Mouse (Mus musculus): ENCODE measurements around the gene Cdc42ep2. TPM values are rescaled to one million over a fixed set of nuclear protein-coding genes. Genes with fewer than 3 reads are reported as not detected.

The Cdc42ep2 gene
- polyA plus RNA-seq, 1 experiment from 2014 or later = 13.5 TPM

Other genes with a start within 250 kb of the Cdc42ep2 start
- gene Map3k11, start 236.1 kb downstream of the Cdc42ep2 start, polyA plus RNA-seq (2015; fragmentation: Nextera tagmentation; extraction: Ambion mirVana) = 17.4 and 18.0 TPM in 2 replicates
- 23.0 TPM in 2 replicates for gene Pcnx3, start 235.9 kb downstream of the Cdc42ep2 start, polyA plus RNA-seq (2015; fragmentation: Nextera tagmentation; extraction: Ambion mirVana)
- gene Kcnk7, start 220.4 kb downstream of the Cdc42ep2 start, polyA plus RNA-seq (2015; fragmentation: Nextera tagmentation; extraction: Ambion mirVana) = not detected in 2 replicates
- gene Ehbp1l1, start 198.5 kb downstream of the Cdc42ep2 start, polyA plus RNA-seq (2015; fragmentation: Nextera tagmentation; extraction: Ambion mirVana) = 8.3 and 9.6 TPM in 2 replicates
- gene Fam89b, start 195.2 kb downstream of the Cdc42ep2 start, polyA plus RNA-seq (2015; fragmentation: Nextera tagmentation; extraction: Ambion mirVana) = 186 and 194 TPM in 2 replicates
- 16.0 and 17.0 TPM in 2 replicates for gene Ltbp3, start 183.9 kb downstream of the Cdc42ep2 start, polyA plus RNA-seq (2015; fragmentation: Nextera tagmentation; extraction: Ambion mirVana)
- gene Scyl1, start 153.4 kb downstream of the Cdc42ep2 start, polyA plus RNA-seq (2015; fragmentation: Nextera tagmentation; extraction: Ambion mirVana) = 66.7 and 69.8 TPM in 2 replicates
- 21.1 and 23.3 TPM in 2 replicates for gene Frmd8, start 49.5 kb downstream of the Cdc42ep2 start, polyA plus RNA-seq (2015; fragmentation: Nextera tagmentation; extraction: Ambion mirVana)
- 1.6 and 2.3 TPM in 2 replicates for gene Slc25a45, start 47.0 kb downstream of the Cdc42ep2 start, polyA plus RNA-seq (2015; fragmentation: Nextera tagmentation; extraction: Ambion mirVana)
- 11.1 and 11.4 TPM in 2 replicates for gene Tigd3, start 30.7 kb downstream of the Cdc42ep2 start, polyA plus RNA-seq (2015; fragmentation: Nextera tagmentation; extraction: Ambion mirVana)
- gene Dpf2, start 11.8 kb downstream of the Cdc42ep2 start, polyA plus RNA-seq (2015; fragmentation: Nextera tagmentation; extraction: Ambion mirVana) = 117 and 135 TPM in 2 replicates
- 20.8 and 24.8 TPM in 2 replicates for gene Pola2, start 39.4 kb upstream of the Cdc42ep2 start, polyA plus RNA-seq (2015; fragmentation: Nextera tagmentation; extraction: Ambion mirVana)
- not detected in 2 replicates for gene Slc22a20, start 61.3 kb upstream of the Cdc42ep2 start, polyA plus RNA-seq (2015; fragmentation: Nextera tagmentation; extraction: Ambion mirVana)
- 6.9 and 7.5 TPM in 2 replicates for gene Capn1, start 91.1 kb upstream of the Cdc42ep2 start, polyA plus RNA-seq (2015; fragmentation: Nextera tagmentation; extraction: Ambion mirVana)
- gene Syvn1, start 121.8 kb upstream of the Cdc42ep2 start, polyA plus RNA-seq (2015; fragmentation: Nextera tagmentation; extraction: Ambion mirVana) = 36.2 and 37.0 TPM in 2 replicates
- gene Mrpl49, start 133.0 kb upstream of the Cdc42ep2 start, polyA plus RNA-seq (2015; fragmentation: Nextera tagmentation; extraction: Ambion mirVana) = 65.5 and 68.2 TPM in 2 replicates
- gene Fau, start 133.0 kb upstream of the Cdc42ep2 start, polyA plus RNA-seq (2015; fragmentation: Nextera tagmentation; extraction: Ambion mirVana) = 578 and 624 TPM in 2 replicates
- 28.1 and 33.7 TPM in 2 replicates for gene Znhit2, start 136.4 kb upstream of the Cdc42ep2 start, polyA plus RNA-seq (2015; fragmentation: Nextera tagmentation; extraction: Ambion mirVana)
- gene Tm7sf2, start 143.6 kb upstream of the Cdc42ep2 start, polyA plus RNA-seq (2015; fragmentation: Nextera tagmentation; extraction: Ambion mirVana) = 48.4 and 49.6 TPM in 2 replicates
- 74.2 and 74.5 TPM in 2 replicates for gene Vps51, start 152.4 kb upstream of the Cdc42ep2 start, polyA plus RNA-seq (2015; fragmentation: Nextera tagmentation; extraction: Ambion mirVana)
- not detected in 2 replicates for gene Tmem262, start 155.2 kb upstream of the Cdc42ep2 start, polyA plus RNA-seq (2015; fragmentation: Nextera tagmentation; extraction: Ambion mirVana)
- gene Gm28374, start 157.4 kb upstream of the Cdc42ep2 start, polyA plus RNA-seq (2015; fragmentation: Nextera tagmentation; extraction: Ambion mirVana) = 1.7 and 1.9 TPM in 2 replicates
- gene Zfpl1, start 160.1 kb upstream of the Cdc42ep2 start, polyA plus RNA-seq (2015; fragmentation: Nextera tagmentation; extraction: Ambion mirVana) = 73.2 and 85.7 TPM in 2 replicates
- 6.4 and 7.3 TPM in 2 replicates for gene Cdca5, start 160.2 kb upstream of the Cdc42ep2 start, polyA plus RNA-seq (2015; fragmentation: Nextera tagmentation; extraction: Ambion mirVana)
- gene AC131692.1, start 169.6 kb upstream of the Cdc42ep2 start, polyA plus RNA-seq (2015; fragmentation: Nextera tagmentation; extraction: Ambion mirVana) = not detected in 2 replicates
- gene Naaladl1, start 181.0 kb upstream of the Cdc42ep2 start, polyA plus RNA-seq (2015; fragmentation: Nextera tagmentation; extraction: Ambion mirVana) = 0.23 and 0.32 TPM in 2 replicates
- gene Sac3d1, start 193.8 kb upstream of the Cdc42ep2 start, polyA plus RNA-seq (2015; fragmentation: Nextera tagmentation; extraction: Ambion mirVana) = 44.7 and 46.9 TPM in 2 replicates
- gene Snx15, start 203.5 kb upstream of the Cdc42ep2 start, polyA plus RNA-seq (2015; fragmentation: Nextera tagmentation; extraction: Ambion mirVana) = 51.6 and 56.8 TPM in 2 replicates
- not detected in 2 replicates for gene Batf2, start 216.2 kb upstream of the Cdc42ep2 start, polyA plus RNA-seq (2015; fragmentation: Nextera tagmentation; extraction: Ambion mirVana)
- 111 and 126 TPM in 2 replicates for gene Arl2, start 216.7 kb upstream of the Cdc42ep2 start, polyA plus RNA-seq (2015; fragmentation: Nextera tagmentation; extraction: Ambion mirVana)

Data from neural tube, embryonic 13.5 days (tissue).